Mouse (Mus musculus) neural tube, embryonic 11.5 days (tissue): ENCODE results near the gene Myd88. TPM values are rescaled to one million over a fixed set of nuclear protein-coding genes. Genes with fewer than 3 reads are reported as not detected.
A peak's percentile ranks its signal among the peaks of the same experiment; 100 is the strongest.
"Not testable (repeated sequence)": the region's sequence is repeated elsewhere in the genome, so short reads cannot be mapped to it uniquely, and the experiment has no call there.

Source experiments
- ATAC-seq: fragments of 200-750 bp; cut with Nextera tagmentation; 2 replicates; pipeline ENCODE4 v1.8.0; 2017; ENCODE audit warnings: moderate number of reproducible peaks, mild to moderate bottlenecking, moderate TSS enrichment, moderate library complexity; ENCODE audit not compliant: insufficient read depth, low FRiP score, low TSS enrichment
- DNase-seq: peaks from one replicate; pipeline ENCODE4 v3.0.0-alpha.2; 2015; ENCODE audit warnings: low spot score
- H3K27ac ChIP-seq: fragments of 300-500 bp; sonication (generic); 2 replicates; pipeline ENCODE4 v1.5.1; 2014; ENCODE audit warnings: low read depth, mild to moderate bottlenecking, low read length
- H3K27me3 ChIP-seq: fragments of 300-500 bp; sonication (generic); 2 replicates; pipeline ENCODE4 v1.6.1; 2014; ENCODE audit warnings: mild to moderate bottlenecking, low read length, mixed read lengths; ENCODE audit not compliant: control insufficient read depth, insufficient read depth
- H3K36me3 ChIP-seq: fragments of 300-500 bp; sonication (generic); 2 replicates; pipeline ENCODE4 v1.6.1; 2014; ENCODE audit warnings: mild to moderate bottlenecking, low read length, moderate library complexity, mixed read lengths; ENCODE audit not compliant: control insufficient read depth, insufficient read depth
- H3K4me1 ChIP-seq: fragments of 300-500 bp; sonication (generic); 2 replicates; pipeline ENCODE4 v1.6.1; 2014; ENCODE audit warnings: low read length, mixed read lengths; ENCODE audit not compliant: control insufficient read depth, insufficient read depth
- H3K4me2 ChIP-seq: fragments of 300-500 bp; sonication (generic); 2 replicates; pipeline ENCODE4 v1.6.1; 2014; ENCODE audit warnings: low read depth, mild to moderate bottlenecking, moderate library complexity
- H3K4me3 ChIP-seq: fragments of 300-500 bp; sonication (generic); 2 replicates; pipeline ENCODE4 v1.5.1; 2014; ENCODE audit warnings: low read depth, low read length
- H3K9ac ChIP-seq: fragments of 300-500 bp; sonication (generic); 2 replicates; pipeline ENCODE4 v1.6.1; 2014; ENCODE audit warnings: mild to moderate bottlenecking, low read length
- H3K9me3 ChIP-seq: fragments of 300-500 bp; sonication (generic); 2 replicates; pipeline ENCODE4 v1.6.1; 2016; ENCODE audit warnings: low read length; ENCODE audit not compliant: control insufficient read depth
- WGBS: fragments of 180-500 bp; shearing (Covaris S2); extraction: QIAGEN DNeasy Blood & Tissue Kit; methylation state at CpG from one replicate; pipeline ENCODE4 v1.1.7; 2014; 5-methylcytosine and 5-hydroxymethylcytosine counted together
- polyA plus RNA-seq: library from polyadenylated mRNA; unstranded; fragments of >200 nt; fragmentation: Nextera tagmentation; extraction: Ambion mirVana; gene quantifications from 2 replicates; pipeline ENCODE4 v1.2.1, GENCODE M21; 2014

Myd88 gene
- polyA plus RNA-seq: 7.2 and 7.9 TPM in 2 replicates

DNA sequence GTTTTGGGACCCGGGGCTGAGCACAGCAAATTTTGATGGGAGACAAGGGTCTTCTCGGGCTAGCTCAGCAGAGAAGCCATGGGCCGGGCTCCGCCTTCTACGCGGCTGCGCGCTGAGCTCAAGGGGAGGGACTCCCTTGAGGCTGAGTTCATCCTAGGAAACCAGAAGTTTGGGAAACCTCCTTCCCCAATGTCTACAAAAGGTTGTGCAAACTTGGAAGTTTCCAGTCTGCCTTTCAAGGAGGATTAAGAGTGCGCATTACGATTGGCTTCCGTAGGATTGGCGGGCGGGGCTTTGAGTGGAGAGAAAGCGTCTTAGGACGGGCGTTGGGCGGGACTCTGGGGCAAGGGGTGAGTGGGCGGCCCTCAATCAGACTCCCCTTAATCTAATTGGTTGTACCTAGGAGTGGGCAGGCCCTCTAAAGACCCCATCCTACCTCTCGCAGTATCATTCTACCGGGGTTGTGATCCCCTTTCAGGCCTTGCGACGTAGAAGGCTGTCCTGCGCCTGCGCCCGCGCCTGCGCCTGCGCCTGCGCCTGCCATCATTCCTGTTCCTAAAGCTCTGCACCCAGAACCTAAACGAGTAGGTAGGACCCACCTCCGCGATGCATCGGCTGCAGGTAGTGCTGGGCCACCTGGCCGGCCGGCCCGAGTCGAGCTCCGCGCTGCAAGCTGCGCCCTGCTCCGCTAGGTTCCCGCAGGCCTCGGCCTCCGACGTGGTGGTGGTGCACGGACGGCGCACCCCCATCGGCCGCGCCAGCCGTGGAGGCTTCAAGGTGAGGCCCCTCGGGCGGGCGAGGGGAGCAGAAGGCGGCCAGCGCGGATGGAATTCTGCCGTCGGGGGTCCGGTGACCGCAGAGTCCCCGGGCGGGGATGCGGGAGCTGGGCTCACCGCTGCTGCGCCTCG, at the start of gene Myd88:
Gene Myd88 (minus strand): TSS at position 503 of the 908 bp plus-strand sequence.
- Histone ChIP-seq H3K36me3 (peaks cover 4% of the 10 kb centered on the region), H3K27me3 (peaks cover 7% of the 10 kb centered on the region; the same call in 1 of the 2 replicates), H3K27ac (peak within 1 kb of the TSS; percentile 60), H3K4me3 (peak within 1 kb of the TSS; percentile 62), H3K4me2 (peak within 1 kb of the TSS; percentile 84), H3K9me3 (no peaks in the 10 kb centered on the region), H3K4me1 (peaks cover 15% of the 10 kb centered on the region), H3K9ac (peak within 1 kb of the TSS; percentile 80)
- DNase-seq (peak; percentile 93), ATAC-seq (peak; percentile 97)
- under 1% methylated on average over 64 of the region's 68 CpGs for WGBS

DNA sequence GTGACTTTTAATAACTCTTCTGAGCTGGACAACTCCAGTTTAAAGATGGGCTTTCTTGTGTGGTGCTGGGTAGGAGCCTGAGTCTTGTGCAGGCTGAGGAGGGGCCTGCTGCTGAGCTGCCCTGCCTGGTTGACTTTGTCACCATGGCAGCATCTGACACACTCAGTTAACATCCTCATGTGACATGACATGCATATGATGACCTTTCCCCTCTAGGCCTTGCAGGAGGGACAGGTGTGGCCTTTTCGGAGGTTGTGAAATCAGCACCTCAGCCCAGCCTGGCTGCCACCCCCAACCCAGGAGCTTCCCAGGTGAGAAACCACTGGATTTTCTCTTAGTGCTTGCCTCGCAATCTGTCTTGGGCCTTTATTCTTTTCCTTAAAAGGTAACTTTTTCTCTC, 49.0 kb upstream of the Myd88 start:
- H3K4me2 ChIP-seq: no peak overlapping the region
- no peak overlapping the region for H3K4me3 ChIP-seq
- H3K4me1 ChIP-seq: no peaks in the 10 kb centered on the region
- H3K9ac ChIP-seq: no peak overlapping the region
- H3K27ac ChIP-seq: no peak overlapping the region
- H3K27me3 ChIP-seq: no peaks in the 10 kb centered on the region
- WGBS: 91% methylated on average over 2 of the region's 2 CpGs
- H3K9me3 ChIP-seq: no peaks in the 10 kb centered on the region
- no peak for DNase-seq
- no peak for ATAC-seq
- no peaks in the 10 kb centered on the region; the same call in 1 of the 2 replicates for H3K36me3 ChIP-seq

DNA sequence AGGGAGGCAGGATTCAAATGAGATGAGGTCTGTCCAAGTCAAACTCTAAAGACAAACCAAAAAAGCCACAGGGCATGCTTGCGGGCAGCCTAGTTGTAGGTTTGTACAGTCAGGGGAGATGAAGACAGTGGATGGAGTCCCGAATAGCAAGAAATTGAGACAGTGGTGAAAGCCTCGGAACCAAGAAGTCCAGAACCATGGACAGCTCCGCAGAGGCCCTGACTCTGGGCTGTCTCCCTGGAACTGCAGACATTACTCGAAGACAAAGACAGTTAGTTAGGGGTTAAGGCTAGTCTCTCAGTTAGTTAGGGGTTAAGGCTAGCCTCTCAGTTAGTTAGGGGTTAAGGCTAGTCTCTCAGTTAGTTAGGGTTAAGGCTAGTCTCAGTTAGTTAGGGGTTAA, 47.7 kb upstream of the Myd88 start:
- Histone ChIP-seq H3K27ac (no peak overlapping the region), H3K9me3 (no peaks in the 10 kb centered on the region), H3K27me3 (no peaks in the 10 kb centered on the region), H3K36me3 (no peaks in the 10 kb centered on the region; the same call in 1 of the 2 replicates), H3K4me1 (no peaks in the 10 kb centered on the region), H3K4me3 (no peak overlapping the region), H3K9ac (no peak overlapping the region), H3K4me2 (no peak overlapping the region)
- ATAC-seq (no peak), DNase-seq (peak; percentile 31)
- 58% methylated on average over 5 of the region's 5 CpGs for WGBS

DNA sequence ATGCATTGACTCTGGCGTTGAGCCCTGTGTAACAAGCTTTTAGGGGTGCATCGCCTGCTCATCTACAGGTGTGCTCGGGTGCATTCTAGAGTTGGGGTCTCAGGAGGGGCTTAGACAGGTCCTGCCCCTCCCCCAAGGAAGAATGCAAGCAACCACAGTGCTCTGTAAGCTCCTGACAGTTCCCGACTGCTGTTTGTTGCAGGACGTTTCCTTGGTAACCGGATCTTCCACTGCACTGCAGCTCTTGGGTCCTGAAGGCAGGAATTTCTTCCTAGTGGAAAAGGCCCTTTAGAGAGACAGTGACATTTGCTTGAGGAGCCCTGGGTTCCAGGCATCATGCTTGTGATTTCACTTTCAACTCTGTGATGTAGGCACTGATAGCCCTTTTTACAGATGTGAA, 41.4 kb upstream of the Myd88 start:
- WGBS: 74% methylated on average over 6 of the region's 6 CpGs
- no peak for ATAC-seq
- H3K27ac ChIP-seq: no peak overlapping the region
- H3K4me3 ChIP-seq: no peak overlapping the region
- peak; percentile 10 for DNase-seq
- no peaks in the 10 kb centered on the region for H3K27me3 ChIP-seq
- no peaks in the 10 kb centered on the region for H3K4me1 ChIP-seq
- no peak overlapping the region for H3K9ac ChIP-seq
- H3K9me3 ChIP-seq: no peaks in the 10 kb centered on the region
- H3K4me2 ChIP-seq: no peak overlapping the region
- no peaks in the 10 kb centered on the region; the same call in 1 of the 2 replicates for H3K36me3 ChIP-seq

DNA sequence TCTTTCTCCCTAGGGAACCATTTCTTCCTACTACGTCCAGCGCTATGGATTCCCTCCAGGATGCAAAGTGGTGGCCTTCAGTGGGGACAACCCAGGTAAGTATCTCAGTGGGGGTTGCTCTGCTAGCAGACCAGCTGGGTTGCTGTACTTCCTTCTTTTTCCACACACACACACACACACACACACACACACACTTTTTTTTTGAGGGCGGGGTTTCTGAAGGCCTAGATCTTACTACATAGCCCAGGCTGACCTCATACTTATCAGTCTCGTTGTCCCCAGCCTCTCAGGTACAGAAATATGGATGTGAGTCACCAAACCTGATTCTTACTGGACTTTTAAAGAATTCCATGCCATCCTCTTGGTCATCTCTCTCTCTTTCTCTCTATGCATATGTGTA, 37.0 kb upstream of the Myd88 start:
- no peaks in the 10 kb centered on the region for H3K9me3 ChIP-seq
- H3K36me3 ChIP-seq: no peaks in the 10 kb centered on the region; the same call in 1 of the 2 replicates
- DNase-seq: peak; percentile 9

DNA sequence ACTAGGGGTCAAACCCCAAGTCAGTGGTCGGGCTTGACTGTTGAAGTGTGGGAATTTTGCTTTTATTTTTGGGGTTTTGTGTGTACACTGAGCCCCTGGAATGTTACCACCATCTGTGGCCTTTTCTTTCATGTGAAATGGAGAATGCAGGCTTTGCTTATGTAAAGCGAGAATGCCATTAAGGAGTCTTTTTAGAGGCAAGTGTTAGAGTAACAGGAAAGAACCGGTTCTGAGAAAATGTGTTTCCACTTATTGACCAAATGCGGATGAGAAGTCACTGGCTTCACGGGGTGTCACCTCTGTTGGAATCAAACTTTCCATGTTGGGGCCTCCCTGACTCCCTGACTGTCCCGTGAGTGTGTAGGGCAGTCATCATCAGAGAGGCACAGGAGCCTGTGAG, 34.3 kb upstream of the Myd88 start:
- peak; percentile 12 for DNase-seq

More for the DNA sequence above, 37.0 kb upstream of the Myd88 start:
- WGBS: 96% methylated on average over 4 of the region's 4 CpGs
- H3K27me3 ChIP-seq: no peaks in the 10 kb centered on the region
- no peak overlapping the region for H3K4me3 ChIP-seq
- no peak overlapping the region for H3K27ac ChIP-seq
- H3K9ac ChIP-seq: no peak overlapping the region
- no peaks in the 10 kb centered on the region for H3K4me1 ChIP-seq
- H3K4me2 ChIP-seq: no peak overlapping the region
- ATAC-seq: no peak

DNA sequence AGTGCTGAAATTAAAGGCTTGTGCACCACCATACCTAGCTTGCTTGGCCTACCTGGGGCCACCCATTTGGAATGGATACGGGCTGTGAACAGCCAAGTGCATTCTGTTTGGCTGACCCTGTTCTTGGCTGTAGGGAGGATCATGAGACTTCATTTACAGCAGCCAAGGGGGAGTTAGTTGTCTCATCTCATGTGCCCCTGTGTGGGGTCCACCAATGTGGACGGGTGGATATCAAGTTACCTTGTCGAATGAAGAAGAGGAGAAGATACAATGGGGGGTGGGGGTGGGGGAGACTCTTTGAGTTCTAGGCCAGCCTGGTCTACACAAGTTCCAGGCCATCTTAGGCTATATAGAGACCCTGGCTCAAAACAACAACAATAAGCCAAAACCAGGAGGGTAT, 33.8 kb upstream of the Myd88 start:
- 71% methylated on average over 3 of the region's 3 CpGs for WGBS
- Histone ChIP-seq H3K27me3 (no peaks in the 10 kb centered on the region), H3K9me3 (no peaks in the 10 kb centered on the region), H3K4me3 (no peak overlapping the region), H3K4me2 (no peak overlapping the region), H3K9ac (no peak overlapping the region), H3K4me1 (no peaks in the 10 kb centered on the region), H3K27ac (no peak overlapping the region), H3K36me3 (no peaks in the 10 kb centered on the region; the same call in 1 of the 2 replicates)
- ATAC-seq (no peak), DNase-seq (peak; percentile 0)

More for the DNA sequence above, 34.3 kb upstream of the Myd88 start:
- no peaks in the 10 kb centered on the region for H3K9me3 ChIP-seq
- WGBS: 63% methylated on average over 6 of the region's 6 CpGs
- H3K9ac ChIP-seq: no peak overlapping the region
- H3K4me2 ChIP-seq: no peak overlapping the region
- no peak for ATAC-seq
- H3K36me3 ChIP-seq: no peaks in the 10 kb centered on the region; the same call in 1 of the 2 replicates
- H3K4me1 ChIP-seq: no peaks in the 10 kb centered on the region
- H3K27ac ChIP-seq: no peak overlapping the region
- H3K4me3 ChIP-seq: no peak overlapping the region
- no peaks in the 10 kb centered on the region for H3K27me3 ChIP-seq

DNA sequence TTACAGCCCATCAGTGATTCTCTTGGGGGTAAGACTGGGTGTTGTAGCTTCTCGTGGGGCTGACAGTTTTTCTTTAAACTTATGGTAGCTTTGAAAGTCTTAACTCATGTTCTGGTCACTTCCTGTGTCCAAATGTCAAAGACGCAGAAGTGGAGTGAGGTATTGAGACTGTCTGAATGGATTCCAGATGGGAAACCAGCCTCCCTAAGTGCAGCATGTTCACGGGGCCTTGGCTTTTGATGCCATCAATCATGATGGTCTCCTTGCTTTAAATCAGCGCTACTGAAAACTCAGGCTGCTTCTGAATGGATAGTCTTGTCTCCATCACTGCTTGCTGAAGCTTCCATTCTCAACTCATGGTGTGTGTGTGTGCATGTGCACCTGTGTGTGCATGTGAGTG, 30.0 kb upstream of the Myd88 start:
- 55% methylated on average over 4 of the region's 4 CpGs for WGBS
- Histone ChIP-seq H3K9me3 (no peaks in the 10 kb centered on the region), H3K4me1 (no peaks in the 10 kb centered on the region), H3K4me2 (no peak overlapping the region), H3K36me3 (no peaks in the 10 kb centered on the region), H3K27ac (no peak overlapping the region), H3K9ac (no peak overlapping the region), H3K27me3 (no peaks in the 10 kb centered on the region), H3K4me3 (no peak overlapping the region)
- no peak for ATAC-seq
- DNase-seq: peak; percentile 11

DNA sequence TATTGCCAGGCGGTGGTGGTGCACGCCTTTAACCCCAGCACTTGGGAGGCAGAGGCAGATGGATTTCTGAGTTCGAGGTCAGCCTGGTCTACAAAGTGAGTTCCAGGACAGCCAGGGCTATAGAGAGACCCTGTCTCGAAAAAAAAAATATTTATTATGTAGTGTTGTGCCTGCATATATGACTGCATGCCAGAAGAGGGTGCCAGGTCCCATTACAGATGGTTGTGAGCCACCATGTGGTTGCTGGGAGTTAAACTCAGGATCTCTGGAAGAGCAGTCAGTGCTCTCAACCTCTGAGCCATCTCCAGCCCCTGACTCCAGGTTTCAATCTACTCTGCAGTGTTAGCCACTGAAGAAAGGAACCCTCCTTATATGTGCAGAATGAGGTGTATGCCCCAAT, 29.6 kb upstream of the Myd88 start:
- not testable (repeated sequence) for H3K9me3 ChIP-seq, H3K4me1 ChIP-seq, H3K4me2 ChIP-seq, ATAC-seq, H3K27ac ChIP-seq, H3K9ac ChIP-seq, H3K36me3 ChIP-seq, H3K4me3 ChIP-seq, H3K27me3 ChIP-seq
- DNase-seq: peak; percentile 4
- WGBS: 85% methylated on average over 4 of the region's 4 CpGs
